ENCODE assay signal across 8 mouse cellular contexts in the genomic region with DNA sequence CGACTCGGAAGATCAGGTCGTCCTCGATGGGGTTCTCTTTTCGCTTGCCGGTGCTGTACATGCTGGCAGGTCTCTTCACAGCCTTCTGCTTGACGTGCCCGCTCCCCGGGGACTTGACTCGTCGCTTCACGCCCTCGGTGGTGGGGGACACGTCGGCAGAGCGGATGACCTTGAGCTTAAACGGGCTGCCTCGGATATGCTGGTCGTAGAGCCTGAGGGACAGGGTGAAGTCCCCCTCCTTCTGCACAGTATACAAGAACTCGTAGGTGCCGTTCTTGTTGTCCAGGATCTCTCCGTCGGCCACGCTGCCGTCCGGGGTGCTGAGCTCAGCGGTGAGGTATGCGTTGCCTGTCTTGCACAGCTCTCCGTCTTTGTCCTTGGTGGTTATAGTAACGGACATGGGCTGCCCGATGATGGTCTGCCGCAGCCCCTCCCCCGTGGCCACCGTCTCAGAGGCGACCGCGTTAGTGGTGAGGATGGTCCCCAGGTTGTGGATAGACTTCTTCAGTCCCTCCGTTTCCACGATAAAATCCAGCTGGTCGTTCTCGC. TPM values are rescaled to one million over a fixed set of nuclear protein-coding genes. Genes with fewer than 3 reads are reported as not detected.
DNase-seq lines count a peak whose midpoint lies in the region; ATAC-seq and TF ChIP-seq lines count a peak whose summit lies in the region.
"Had no signal": no experiment of that assay in that cellular context is flagged by ENCODE, and none has a peak within 500 bp of the region (broad histone marks: within the 10 kb centered on the region; RNA-seq: fewer than 3 reads in every experiment).

No protein-coding gene starts in this region.

- peaks cover 34% of the 10 kb centered on the region for H3K27me3 ChIP-seq in midbrain, embryonic 10.5 days (ENCODE audit: low read depth, poor library complexity, severe bottlenecking)

- H3K27ac ChIP-seq in ES-E14 (ENCODE audit: insufficient read depth, low read depth, low read length, poor library complexity, severe bottlenecking): peak overlapping the region; percentile 57
- H3K27ac ChIP-seq in midbrain, embryonic 10.5 days (replicated peaks): peak overlapping the region; percentile 30; the same call in 1 of the 2 replicates

- H3K4me3 ChIP-seq in ES-E14 (ENCODE audit: insufficient read depth in 1 of 2, low read depth in 1 of 2, low read length in 2 of 2, poor library complexity in 1 of 2, severe bottlenecking in 1 of 2): peak overlapping the region; percentile 54 to 66
- H3K4me3 ChIP-seq in midbrain, embryonic 10.5 days: peak overlapping the region; percentile 23

- no peak for DNase-seq in ES-E14 (ENCODE audit: low read depth, low spot score)
- peak; percentile 78 for DNase-seq in adrenal gland, adult 2 months
- peak; percentile 7 to 37 for DNase-seq in kidney, postnatal 25 days
- peak; percentile 46 for DNase-seq in midbrain, embryonic 10.5 days (ENCODE audit: low spot score)
- peak; percentile 14 for DNase-seq in thymus, postnatal 14 days
- DNase-seq in Muller cell, postnatal 12 days (ENCODE audit: inconsistent ontology term): no peak

- WGBS in midbrain, embryonic 10.5 days: 23% methylated on average over 41 of the region's 41 CpGs

- H3K36me3 ChIP-seq in ES-E14 (ENCODE audit: control insufficient read depth, insufficient read depth, low read length, poor library complexity, severe bottlenecking): peaks cover 2% of the 10 kb centered on the region; the same call in 1 of the 2 replicates
- H3K36me3 ChIP-seq in midbrain, embryonic 10.5 days: peaks cover 91% of the 10 kb centered on the region

- H3K9ac ChIP-seq in ES-E14 (ENCODE audit: insufficient read depth, low read depth, low read length, poor library complexity, severe bottlenecking): peak overlapping the region; percentile 43

- peaks cover 12 to 17% of the 10 kb centered on the region in 2 experiments for H3K4me1 ChIP-seq in ES-E14 (ENCODE audit: control insufficient read depth in 2 of 2, insufficient read depth in 2 of 2, low read length in 2 of 2, poor library complexity in 1 of 2)
- H3K4me1 ChIP-seq in midbrain, embryonic 10.5 days: peaks cover 30% of the 10 kb centered on the region

- in situ Hi-C loops in ES-E14 (cut with MboI; ENCODE audit: low sequenced_read_pairs in 2 of 2, unreplicated experiment in 2 of 2): no loop called here

- peak; percentile 52 for ATAC-seq in granulocyte monocyte progenitor cell, adult 5-6 weeks (replicated peaks; ENCODE audit: poor library complexity, severe bottlenecking)

- no peaks in the 10 kb centered on the region for H3K9me3 ChIP-seq in ES-E14 (ENCODE audit: control insufficient read depth, insufficient read depth, low read depth, low read length)
- no peaks in the 10 kb centered on the region for H3K9me3 ChIP-seq in midbrain, embryonic 10.5 days (replicated peaks)

TF ChIP-seq in ES-E14, 5 proteins besides CTCF, POLR2A, EP300 and RAD21:
- TF ChIP-seq MAFK (IDR thresholded peaks at IDR 0.05; ENCODE audit: insufficient read depth, low read depth, low read length) (no peak), ZNF384 (IDR thresholded peaks at IDR 0.05; ENCODE audit: low read depth, low read length) (no peak), CHD2 (IDR thresholded peaks at IDR 0.05; ENCODE audit: low read depth, low read length) (no peak), HCFC1 (IDR thresholded peaks at IDR 0.05; ENCODE audit: borderline replicate concordance, insufficient read depth, low read length) (no peak), ZC3H11A (IDR thresholded peaks at IDR 0.05; ENCODE audit: borderline replicate concordance, low read depth, low read length) (no peak)

RNA-seq across cellular contexts. Expression of a gene that starts 16.7 kb away (rescaled TPM):
- 0.27 and 0.48 TPM in 2 replicates for total RNA-seq in ES-E14 (2012; rRNA removed)
- under 1 TPM in 1 of 2 experiments, not detected in 1; 0.84 TPM for total RNA-seq in adrenal gland, adult 2 months (2021)
- polyA plus RNA-seq in adrenal gland, adult 2 months (2012; rRNA removed): not detected in 2 replicates
- not detected in 2 replicates for total RNA-seq in granulocyte monocyte progenitor cell, adult 5-6 weeks (2014; fragmentation: Nextera tagmentation)
- 0.15 TPM in 1 of 2 replicates, not detected in the other for total RNA-seq in granulocyte monocyte progenitor cell, adult 5-6 weeks (2017)
- polyA plus RNA-seq in midbrain, embryonic 10.5 days (2016; fragmentation: Nextera tagmentation; extraction: Ambion mirVana): 1.8 and 2.8 TPM in 2 replicates
- polyA plus RNA-seq: cortical plate, adult 2 months had no signal

RNA-seq across cellular contexts. Expression of a gene that starts 35.0 kb away (rescaled TPM):
- 28.1 and 31.9 TPM in 2 replicates for total RNA-seq in ES-E14 (2012; rRNA removed)
- 10 to 100 TPM in 1 of 2 experiments, 1 to 10 TPM in 1; 9.1 to 11.5 TPM for total RNA-seq in adrenal gland, adult 2 months (2021)
- 0.20 TPM in 1 of 2 replicates, not detected in the other for polyA plus RNA-seq in adrenal gland, adult 2 months (2012; rRNA removed)
- total RNA-seq in granulocyte monocyte progenitor cell, adult 5-6 weeks (2014; fragmentation: Nextera tagmentation): 13.9 and 37.9 TPM in 2 replicates
- 32.1 and 43.3 TPM in 2 replicates for total RNA-seq in granulocyte monocyte progenitor cell, adult 5-6 weeks (2017)
- 10.3 and 12.3 TPM in 2 replicates for polyA plus RNA-seq in midbrain, embryonic 10.5 days (2016; fragmentation: Nextera tagmentation; extraction: Ambion mirVana)

Comparison
In these comparisons a context has a peak if more than half of its experiments do, and no peak if none do; other contexts are left out.
1. DNase-seq: peak in adrenal gland, adult 2 months (single experiment), kidney, postnatal 25 days (2 of 2), midbrain, embryonic 10.5 days (single experiment) and thymus, postnatal 14 days (single experiment); none in ES-E14 (single experiment) and Muller cell, postnatal 12 days (single experiment).